Comparison of ENCODE assay signal across 8 mouse cellular contexts in the genomic region with DNA sequence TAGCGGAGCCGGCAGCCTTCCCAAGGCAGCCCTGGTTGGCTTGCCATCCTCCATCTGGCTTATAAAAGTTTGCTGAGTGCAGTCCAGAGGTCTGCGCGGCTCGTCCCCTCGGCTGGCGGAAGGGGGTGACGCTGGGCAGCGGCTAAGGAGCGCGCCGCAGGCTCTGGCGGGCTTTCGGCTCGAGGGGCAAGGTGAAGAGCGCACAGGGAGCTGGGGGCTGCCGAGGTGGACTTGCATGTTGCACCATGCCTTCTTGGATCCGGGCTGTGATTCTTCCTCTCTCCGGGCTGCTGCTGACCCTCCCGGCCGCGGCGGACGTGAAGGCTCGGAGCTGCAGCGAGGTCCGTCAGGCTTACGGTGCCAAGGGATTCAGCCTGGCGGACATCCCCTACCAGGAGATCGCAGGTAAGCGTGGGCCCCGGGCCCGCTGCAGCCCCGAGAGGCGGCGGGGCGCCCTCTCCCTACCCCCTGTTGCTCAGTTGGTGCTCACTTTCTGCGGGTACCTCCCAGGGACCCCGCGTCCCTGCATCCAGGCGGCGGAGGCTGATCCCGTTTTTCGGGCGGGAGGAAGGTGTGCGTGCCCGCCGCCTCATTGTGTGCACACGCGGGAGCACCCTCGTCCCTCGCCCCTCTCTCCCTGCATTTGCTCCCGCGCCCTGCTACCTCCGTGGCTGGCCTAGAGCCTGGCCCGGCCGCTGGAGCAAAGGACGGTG. TPM values are rescaled to one million over a fixed set of nuclear protein-coding genes. Genes with fewer than 3 reads are reported as not detected.
DNase-seq lines count a peak whose midpoint lies in the region; ATAC-seq and TF ChIP-seq lines count a peak whose summit lies in the region.

No protein-coding gene starts in this region.

- H3K79me2 ChIP-seq in C2C12 (ENCODE audit: control insufficient read depth, insufficient read depth), result peaks cover 35% of the 10 kb centered on the region

- peaks cover 11% of the 10 kb centered on the region for H3K79me3 ChIP-seq in C2C12 (ENCODE audit: low read depth)

- ATAC-seq in embryonic facial prominence, embryonic 12.5 days (ENCODE audit: insufficient number of reproducible peaks, insufficient read depth, low FRiP score, low TSS enrichment), result peak; percentile 57
- ATAC-seq in kidney, embryonic 14.5 days (ENCODE audit: low FRiP score, low TSS enrichment), result peak; percentile 13; the same call in 1 of the 2 replicates
- ATAC-seq in lung, postnatal 0 days, result peak; percentile 32
- ATAC-seq in monocyte, adult 5-6 weeks (replicated peaks; ENCODE audit: insufficient number of reproducible peaks, low FRiP score, low TSS enrichment, poor library complexity, severe bottlenecking), result no peak

- H3K9ac ChIP-seq in embryonic facial prominence, embryonic 12.5 days, result peak overlapping the region; percentile 92
- peak overlapping the region; percentile 96 for H3K9ac ChIP-seq in kidney, embryonic 14.5 days (ENCODE audit: low read depth, low read length)
- peak overlapping the region; percentile 32; the same call in 1 of the 2 replicates for H3K9ac ChIP-seq in lung, postnatal 0 days (replicated peaks; ENCODE audit: low read depth)

- peak overlapping the region; percentile 57 for H3K4me3 ChIP-seq in C2C12 (ENCODE audit: insufficient read depth, poor library complexity, severe bottlenecking)
- H3K4me3 ChIP-seq in embryonic facial prominence, embryonic 12.5 days, result peak overlapping the region; percentile 85
- peak overlapping the region; percentile 93 for H3K4me3 ChIP-seq in kidney, embryonic 14.5 days (ENCODE audit: low read length)
- H3K4me3 ChIP-seq in lung, postnatal 0 days (ENCODE audit: low read depth, low read length), result peak overlapping the region; percentile 54

- H3K4me2 ChIP-seq in embryonic facial prominence, embryonic 12.5 days (replicated peaks), result peak overlapping the region; percentile 62
- H3K4me2 ChIP-seq in kidney, embryonic 14.5 days (replicated peaks; ENCODE audit: low read depth, low read length), result peak overlapping the region; percentile 65
- H3K4me2 ChIP-seq in lung, postnatal 0 days (replicated peaks; ENCODE audit: low read depth, low read length), result peak overlapping the region; percentile 99

- H3K9me3 ChIP-seq in embryonic facial prominence, embryonic 12.5 days, result no peaks in the 10 kb centered on the region
- no peaks in the 10 kb centered on the region for H3K9me3 ChIP-seq in kidney, embryonic 14.5 days (ENCODE audit: control insufficient read depth, low read length)
- H3K9me3 ChIP-seq in lung, postnatal 0 days (ENCODE audit: low read length), result no peaks in the 10 kb centered on the region

- no peaks in the 10 kb centered on the region for H3K27me3 ChIP-seq in C2C12 (ENCODE audit: control insufficient read depth, insufficient read depth, insufficient read length)
- no peaks in the 10 kb centered on the region for H3K27me3 ChIP-seq in embryonic facial prominence, embryonic 12.5 days
- no peaks in the 10 kb centered on the region for H3K27me3 ChIP-seq in kidney, embryonic 14.5 days (ENCODE audit: control insufficient read depth, insufficient read depth, low read length)
- no peaks in the 10 kb centered on the region for H3K27me3 ChIP-seq in lung, postnatal 0 days (replicated peaks; ENCODE audit: insufficient read depth, low read length)

- no peak for TF ChIP-seq CTCF in C2C12 (IDR thresholded peaks at IDR 0.05; ENCODE audit: control insufficient read depth, insufficient read depth, insufficient read length)
- TF ChIP-seq CTCF in lung, postnatal 0 days (IDR thresholded peaks at IDR 0.05), result no peak

- peak overlapping the region; percentile 99 for H3K27ac ChIP-seq in embryonic facial prominence, embryonic 12.5 days
- peak overlapping the region; percentile 98 for H3K27ac ChIP-seq in kidney, embryonic 14.5 days (ENCODE audit: low read depth, low read length)
- no peak overlapping the region for H3K27ac ChIP-seq in lung, postnatal 0 days (ENCODE audit: low read length)

- H3K36me3 ChIP-seq in C2C12 (ENCODE audit: control insufficient read depth, insufficient read depth), result no peaks in the 10 kb centered on the region
- H3K36me3 ChIP-seq in embryonic facial prominence, embryonic 12.5 days, result no peaks in the 10 kb centered on the region
- no peaks in the 10 kb centered on the region for H3K36me3 ChIP-seq in kidney, embryonic 14.5 days (ENCODE audit: control insufficient read depth, insufficient read depth, low read length)
- no peaks in the 10 kb centered on the region for H3K36me3 ChIP-seq in lung, postnatal 0 days (ENCODE audit: insufficient read depth, low read length)

- WGBS in embryonic facial prominence, embryonic 12.5 days, result under 1% methylated on average over 57 of the region's 58 CpGs
- 1% methylated on average over 51 of the region's 58 CpGs for WGBS in kidney, embryonic 14.5 days
- WGBS in lung, postnatal 0 days, result under 1% methylated on average over 49 of the region's 58 CpGs

- H3K4me1 ChIP-seq in embryonic facial prominence, embryonic 12.5 days, result peaks cover 8% of the 10 kb centered on the region; the same call in 1 of the 2 replicates
- peaks cover 16% of the 10 kb centered on the region for H3K4me1 ChIP-seq in kidney, embryonic 14.5 days (ENCODE audit: control insufficient read depth, insufficient read depth, low read length)
- no peaks in the 10 kb centered on the region for H3K4me1 ChIP-seq in lung, postnatal 0 days (ENCODE audit: insufficient read depth, low read depth, low read length)

- H3ac ChIP-seq in C2C12 (ENCODE audit: control insufficient read depth, insufficient read length, low read depth), result peak overlapping the region; percentile 94

- no peak for TF ChIP-seq EP300 in lung, postnatal 0 days (IDR thresholded peaks at IDR 0.05)

- peak; percentile 65 for DNase-seq in adrenal gland, postnatal 10 days
- DNase-seq in heart, adult 9 months (ENCODE audit: low spot score in 2 of 2), result peak; percentile 28 to 31
- peak; percentile 37 for DNase-seq in lung, postnatal 0 days (ENCODE audit: low spot score)
- peak; percentile 70 for DNase-seq in retina, embryonic 14.5 days (ENCODE audit: low spot score)

TF ChIP-seq in C2C12, 6 proteins besides CTCF, POLR2A, EP300 and RAD21:
- TF ChIP-seq FOSL1 (IDR thresholded peaks at IDR 0.05; ENCODE audit: insufficient read depth, low read length, poor library complexity, severe bottlenecking) (no peak), MYOG (IDR thresholded peaks at IDR 0.05; ENCODE audit: control insufficient read depth, extremely low read depth, insufficient read length) (no peak), MAX (IDR thresholded peaks at IDR 0.05) (no peak), MYOD1 (IDR thresholded peaks at IDR 0.05; ENCODE audit: control insufficient read depth, insufficient read length, low read depth) (no peak), CEBPB (IDR thresholded peaks at IDR 0.05; ENCODE audit: low read depth) (no peak), USF1 (IDR thresholded peaks at IDR 0.05; ENCODE audit: low read depth) (no peak)

RNA-seq across cellular contexts. Expression of gene Gpc6, which starts 0.7 kb away (rescaled TPM):
- polyA plus RNA-seq in C2C12 (2012; fragmentation: generic; extraction: Trizol), result 9.6 TPM
- total RNA-seq in adrenal gland, postnatal 10 days (2021), result 10 to 100 TPM; 18.9 to 19.9 TPM
- polyA plus RNA-seq in embryonic facial prominence, embryonic 12.5 days (2016; fragmentation: Nextera tagmentation; extraction: Ambion mirVana), result 74.0 and 76.9 TPM in 2 replicates
- 52.0 and 71.8 TPM in 2 replicates for polyA plus RNA-seq in kidney, embryonic 14.5 days (2014; fragmentation: Nextera tagmentation; extraction: Ambion mirVana)
- polyA plus RNA-seq in lung, postnatal 0 days (2015; fragmentation: Nextera tagmentation; extraction: Ambion mirVana), result 3.1 and 3.2 TPM in 2 replicates
- not detected in 3 replicates for total RNA-seq in monocyte, adult 5-6 weeks (2017)

Comparison
In these comparisons a context has a peak if more than half of its experiments do, and no peak if none do; other contexts are left out.
1. H3K9ac ChIP-seq: peak in every context shown above with its lines; median percentile 96 in kidney, embryonic 14.5 days; 92 in embryonic facial prominence, embryonic 12.5 days; 32 in lung, postnatal 0 days.